ENCODE assay signal across 12 mouse cellular contexts in the genomic region with DNA sequence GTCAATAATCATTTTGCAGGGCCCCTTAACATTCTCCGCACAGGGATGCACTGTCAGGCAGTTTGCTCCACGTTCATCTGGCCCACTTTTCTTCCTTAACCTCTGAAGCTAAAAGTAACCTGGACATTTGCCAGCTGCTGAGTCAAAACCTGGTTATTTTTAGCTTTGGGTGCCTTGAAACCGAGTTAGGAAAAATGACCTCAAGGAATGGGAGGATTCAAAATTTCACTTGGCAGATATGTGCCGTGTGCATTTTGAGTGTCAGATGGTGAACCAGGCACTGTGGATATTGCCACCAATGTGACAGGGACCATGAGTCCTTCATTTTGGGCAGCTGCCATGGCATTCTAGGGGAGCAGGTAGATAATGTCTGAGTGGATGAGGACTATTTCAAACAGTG.
DNase-seq lines count a peak whose midpoint lies in the region; ATAC-seq lines count a peak whose summit lies in the region.
"Had no signal": no experiment of that assay in that cellular context is flagged by ENCODE, and none has a peak within 500 bp of the region (broad histone marks: within the 10 kb centered on the region; RNA-seq: fewer than 3 reads in every experiment).

No protein-coding gene starts in this region.

- no peaks in the 10 kb centered on the region for H3K4me1 ChIP-seq in neural tube, embryonic 15.5 days

- no peak overlapping the region for H3K27ac ChIP-seq in neural tube, embryonic 15.5 days (replicated peaks)
- H3K27ac ChIP-seq: limb, embryonic 13.5 days; midbrain, embryonic 13.5 days; stomach, postnatal 0 days had no signal

- no peak overlapping the region for H3K4me2 ChIP-seq in neural tube, embryonic 15.5 days
- H3K4me2 ChIP-seq: limb, embryonic 13.5 days; midbrain, embryonic 13.5 days had no signal

- DNase-seq in cerebellum, postnatal 36 days: peak; percentile 9 to 28
- no peak for DNase-seq in cerebellum, adult 18-20 months
- DNase-seq in ovary, postnatal 14 days (ENCODE audit: low spot score): peak; percentile 9
- no peak for DNase-seq in ovary, adult 18-20 months (ENCODE audit: low spot score)
- peak; percentile 64 to 71 for DNase-seq in heart, adult 18-20 months
- DNase-seq in kidney, postnatal 25 days: peak; percentile 52 to 54
- DNase-seq in ovary, postnatal 36 days (ENCODE audit: low spot score): no peak
- DNase-seq: forebrain, postnatal 0 days had no signal

- no peak overlapping the region for H3K9ac ChIP-seq in neural tube, embryonic 15.5 days (replicated peaks)
- H3K9ac ChIP-seq: forebrain, postnatal 0 days; limb, embryonic 13.5 days; midbrain, embryonic 13.5 days had no signal

- WGBS in neural tube, embryonic 15.5 days: 61% methylated on average over 4 of the region's 4 CpGs

- no peaks in the 10 kb centered on the region for H3K36me3 ChIP-seq in neural tube, embryonic 15.5 days
- H3K36me3 ChIP-seq: limb, embryonic 13.5 days; midbrain, embryonic 13.5 days had no signal

- no peak overlapping the region for H3K4me3 ChIP-seq in neural tube, embryonic 15.5 days (replicated peaks)
- H3K4me3 ChIP-seq: limb, embryonic 13.5 days; midbrain, embryonic 13.5 days had no signal

- ATAC-seq in neural tube, embryonic 15.5 days (ENCODE audit: low FRiP score): no peak
- ATAC-seq: forebrain, postnatal 0 days; midbrain, embryonic 13.5 days had no signal

- no peaks in the 10 kb centered on the region for H3K9me3 ChIP-seq in neural tube, embryonic 15.5 days (replicated peaks)
- H3K9me3 ChIP-seq: limb, embryonic 13.5 days; midbrain, embryonic 13.5 days had no signal

- no peaks in the 10 kb centered on the region for H3K27me3 ChIP-seq in neural tube, embryonic 15.5 days (replicated peaks)
- H3K27me3 ChIP-seq: limb, embryonic 13.5 days; midbrain, embryonic 13.5 days had no signal

Comparison
In these comparisons a context has a peak if more than half of its experiments do, and no peak if none do; other contexts are left out.
1. DNase-seq: peak in cerebellum, postnatal 36 days (2 of 2), ovary, postnatal 14 days (single experiment), heart, adult 18-20 months (2 of 2) and kidney, postnatal 25 days (2 of 2); none in cerebellum, adult 18-20 months (0 of 2), ovary, adult 18-20 months (single experiment) and ovary, postnatal 36 days (single experiment).